Mouse (Mus musculus) hindbrain, embryonic 11.5 days (tissue): ENCODE measurements around the gene Celf2. TPM values are rescaled to one million over a fixed set of nuclear protein-coding genes. Genes with fewer than 3 reads are reported as not detected.

Experiments used
- ATAC-seq: fragments of 200-750 bp; cut with Nextera tagmentation; 2 replicates; pipeline ENCODE4 v1.8.0; 2017; ENCODE audit warnings: mild to moderate bottlenecking, moderate TSS enrichment, moderate library complexity; ENCODE audit not compliant: low FRiP score
- DNase-seq: peaks from one replicate; pipeline ENCODE4 v3.0.0-alpha.2; 2015; ENCODE audit warnings: low spot score
- H3K27ac ChIP-seq: fragments of 300-500 bp; sonication (generic); 2 replicates; pipeline ENCODE4 v1.5.1; 2014; ENCODE audit warnings: mild to moderate bottlenecking, low read depth, low read length
- H3K27me3 ChIP-seq: fragments of 300-500 bp; sonication (generic); 2 replicates; pipeline ENCODE4 v1.6.1; 2014; ENCODE audit warnings: mild to moderate bottlenecking, low read length, moderate library complexity, mixed read lengths; ENCODE audit not compliant: control insufficient read depth, insufficient read depth
- H3K36me3 ChIP-seq: fragments of 300-500 bp; sonication (generic); 2 replicates; pipeline ENCODE4 v1.6.1; 2014; ENCODE audit warnings: mild to moderate bottlenecking, low read length, moderate library complexity, mixed read lengths; ENCODE audit not compliant: control insufficient read depth, insufficient read depth
- H3K4me1 ChIP-seq: fragments of 300-500 bp; sonication (generic); replicated peaks from 2 replicates; pipeline ENCODE4 v1.6.1; 2014; ENCODE audit warnings: low read length, mixed read lengths; ENCODE audit not compliant: control insufficient read depth, insufficient read depth
- H3K4me2 ChIP-seq: fragments of 300-500 bp; sonication (generic); replicated peaks from 2 replicates; pipeline ENCODE4 v1.6.1; 2014; ENCODE audit warnings: mild to moderate bottlenecking, low read depth, low read length
- H3K4me3 ChIP-seq: fragments of 300-500 bp; sonication (generic); 2 replicates; pipeline ENCODE4 v1.5.1; 2014; ENCODE audit warnings: low read depth, low read length
- H3K9ac ChIP-seq: fragments of 300-500 bp; sonication (generic); 2 replicates; pipeline ENCODE4 v1.6.1; 2014; ENCODE audit warnings: low read depth, low read length
- H3K9me3 ChIP-seq: fragments of 300-500 bp; sonication (generic); 2 replicates; pipeline ENCODE4 v1.6.1; 2016; ENCODE audit warnings: low read length; ENCODE audit not compliant: control insufficient read depth
- WGBS: fragments of 180-500 bp; shearing (Covaris S2); extraction: QIAGEN DNeasy Blood & Tissue Kit; methylation state at CpG from one replicate; pipeline ENCODE4 v1.1.7; 2014; 5-methylcytosine and 5-hydroxymethylcytosine counted together
- polyA plus RNA-seq: library from polyadenylated mRNA; unstranded; fragments of >200 nt; fragmentation: Nextera tagmentation; extraction: Ambion mirVana; gene quantifications from 2 replicates; pipeline ENCODE4 v1.2.1, GENCODE M21; 2014

Celf2 gene
- polyA plus RNA-seq, 1 experiment from 2014 or later = 82.4 TPM

DNA sequence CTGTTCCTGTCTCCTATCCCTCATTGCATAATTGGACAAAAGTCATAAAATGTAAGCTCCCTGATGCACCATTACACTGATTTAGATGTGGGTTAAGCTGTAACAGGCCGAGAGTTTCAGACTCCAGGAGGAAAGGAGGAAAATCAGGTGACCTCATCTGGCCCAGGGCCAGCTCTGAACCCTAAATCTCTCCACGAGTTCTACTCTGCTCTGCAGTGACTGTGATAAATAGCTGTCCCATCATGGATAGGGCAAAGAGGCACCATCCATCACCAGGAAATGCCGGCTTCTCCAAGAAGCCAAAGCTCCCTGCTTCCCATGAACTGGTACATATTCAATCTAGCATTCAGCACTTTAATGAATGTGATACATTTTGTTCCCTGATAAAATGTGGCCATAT lies 439.9 kb downstream of the Celf2 start:
- Histone ChIP-seq H3K4me3 (no peak overlapping the region), H3K4me1 (no peaks in the 10 kb centered on the region), H3K9me3 (no peaks in the 10 kb centered on the region), H3K9ac (no peak overlapping the region), H3K4me2 (no peak overlapping the region), H3K36me3 (no peaks in the 10 kb centered on the region), H3K27ac (no peak overlapping the region), H3K27me3 (no peaks in the 10 kb centered on the region)
- DNase-seq = no peak
- WGBS = 47% methylated on average over 3 of the region's 3 CpGs
- no peak for ATAC-seq

DNA sequence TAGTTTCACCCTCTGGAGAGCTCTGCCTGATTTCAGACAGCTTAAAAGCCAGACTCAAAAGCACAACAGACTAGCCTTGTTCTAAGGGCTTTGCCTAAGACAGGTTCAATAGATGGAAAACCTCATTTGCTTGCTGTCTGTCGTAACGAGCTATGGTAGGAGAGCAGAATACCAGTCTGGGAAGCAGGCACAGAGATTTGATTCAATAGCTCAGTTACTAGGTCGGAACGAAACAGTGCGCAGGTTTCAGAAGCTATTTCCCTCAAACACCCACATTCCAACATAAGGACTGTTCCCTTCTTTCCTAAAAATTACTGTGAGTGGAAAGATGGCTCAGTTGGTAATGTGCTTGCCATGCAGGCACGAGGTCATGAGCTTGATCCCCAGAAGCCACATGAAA lies 441.1 kb downstream of the Celf2 start:
- no peak overlapping the region for H3K4me3 ChIP-seq
- H3K4me1 ChIP-seq = no peaks in the 10 kb centered on the region
- H3K9ac ChIP-seq = no peak overlapping the region
- no peaks in the 10 kb centered on the region for H3K9me3 ChIP-seq
- DNase-seq (no peak), ATAC-seq (no peak)
- H3K4me2 ChIP-seq = no peak overlapping the region
- no peaks in the 10 kb centered on the region for H3K36me3 ChIP-seq
- no peak overlapping the region for H3K27ac ChIP-seq
- no peaks in the 10 kb centered on the region for H3K27me3 ChIP-seq
- WGBS = 91% methylated on average over 6 of the region's 6 CpGs

DNA sequence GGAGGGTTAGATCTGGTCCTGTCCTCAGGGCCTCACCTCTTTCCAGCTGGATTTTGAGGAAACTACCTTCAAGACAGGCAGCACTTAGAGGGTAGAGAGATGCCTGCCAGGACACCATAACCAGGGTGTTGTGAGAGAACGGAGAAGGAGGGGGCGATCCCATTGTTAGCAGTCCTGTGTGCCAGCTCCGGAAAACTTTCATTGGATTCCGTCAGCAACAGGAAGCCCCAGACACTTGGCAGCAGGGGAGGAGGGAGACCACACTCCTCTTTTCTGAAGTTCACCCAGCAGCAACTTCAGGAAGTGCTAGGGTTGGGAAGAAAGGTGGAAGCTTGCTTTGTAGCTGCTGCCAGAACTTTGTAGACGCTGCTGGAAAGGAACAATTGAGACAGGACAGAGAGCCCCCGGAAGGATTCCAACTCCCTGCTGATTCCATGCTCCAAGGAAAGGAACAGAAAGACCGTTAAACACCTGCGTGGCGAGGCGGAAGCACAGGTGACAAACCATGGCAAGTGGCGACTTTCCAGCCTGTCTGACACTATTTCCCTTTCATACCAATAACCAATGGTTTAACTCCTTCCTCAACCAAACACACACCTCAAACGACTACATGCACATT lies 445.7 kb downstream of the Celf2 start:
- H3K9ac ChIP-seq = no peak overlapping the region
- peak; percentile 25; the same call in 1 of the 2 replicates for ATAC-seq
- H3K27me3 ChIP-seq = no peaks in the 10 kb centered on the region
- 25% methylated on average over 12 of the region's 12 CpGs for WGBS
- H3K4me2 ChIP-seq = peak overlapping the region; percentile 6; the same call in 1 of the 2 replicates
- H3K9me3 ChIP-seq = no peaks in the 10 kb centered on the region
- no peaks in the 10 kb centered on the region for H3K36me3 ChIP-seq
- H3K27ac ChIP-seq = no peak overlapping the region
- no peak overlapping the region for H3K4me3 ChIP-seq
- peak; percentile 42 for DNase-seq
- no peaks in the 10 kb centered on the region for H3K4me1 ChIP-seq

DNA sequence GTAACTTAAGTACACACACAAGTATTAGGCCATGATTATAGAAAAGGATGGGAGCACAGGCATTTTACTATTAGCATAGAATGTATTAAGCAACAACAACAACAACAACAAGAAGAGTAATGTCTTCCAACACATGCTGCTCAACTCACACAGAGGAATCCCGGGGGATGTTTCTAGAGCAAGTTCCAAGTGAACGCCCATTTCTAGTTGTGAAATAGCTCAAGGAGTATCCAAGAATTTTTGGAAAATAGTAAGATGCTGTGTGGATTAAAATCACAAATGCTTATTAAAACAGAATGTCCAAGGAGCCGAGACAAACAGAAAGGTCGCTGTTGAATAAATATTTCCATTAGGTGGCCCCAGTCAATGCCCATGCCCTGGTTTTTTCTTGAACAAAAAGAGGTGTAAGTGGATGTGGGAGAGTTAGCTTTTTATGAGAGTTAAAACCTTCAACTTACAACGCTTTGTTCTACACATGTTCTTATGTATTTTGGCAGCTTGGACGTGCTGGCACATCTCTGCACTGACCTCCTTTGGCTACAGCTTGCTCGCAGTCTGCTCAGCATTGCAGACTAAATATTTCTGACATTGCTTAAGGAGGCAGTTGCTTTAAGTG lies 448.8 kb downstream of the Celf2 start:
- H3K9me3 ChIP-seq = no peaks in the 10 kb centered on the region
- no peak overlapping the region for H3K4me2 ChIP-seq
- no peak for ATAC-seq
- no peak overlapping the region for H3K9ac ChIP-seq
- no peak overlapping the region for H3K27ac ChIP-seq
- no peaks in the 10 kb centered on the region for H3K4me1 ChIP-seq
- no peak for DNase-seq
- no peaks in the 10 kb centered on the region for H3K27me3 ChIP-seq
- no peak overlapping the region for H3K4me3 ChIP-seq
- WGBS = 83% methylated on average over 7 of the region's 7 CpGs
- H3K36me3 ChIP-seq = no peaks in the 10 kb centered on the region

DNA sequence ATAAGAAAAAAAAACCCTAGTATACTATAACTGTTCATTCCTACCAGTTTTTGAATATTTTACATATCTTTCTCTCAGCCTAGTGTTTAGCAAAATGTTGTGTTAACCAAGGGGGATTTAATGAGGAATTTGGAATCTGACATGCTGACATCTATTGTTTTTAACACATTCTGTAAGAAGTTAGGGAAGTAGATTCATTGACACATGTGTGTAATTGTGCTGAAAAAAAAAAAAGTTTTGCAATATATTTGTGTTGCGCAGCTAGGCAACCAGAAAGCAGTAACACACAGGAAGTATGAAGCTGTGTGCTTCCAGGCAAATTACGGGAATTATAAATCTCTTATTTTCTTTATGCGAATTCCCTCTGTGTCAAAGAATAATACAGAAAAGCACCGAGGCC lies 453.0 kb downstream of the Celf2 start:
- DNase-seq = no peak

DNA sequence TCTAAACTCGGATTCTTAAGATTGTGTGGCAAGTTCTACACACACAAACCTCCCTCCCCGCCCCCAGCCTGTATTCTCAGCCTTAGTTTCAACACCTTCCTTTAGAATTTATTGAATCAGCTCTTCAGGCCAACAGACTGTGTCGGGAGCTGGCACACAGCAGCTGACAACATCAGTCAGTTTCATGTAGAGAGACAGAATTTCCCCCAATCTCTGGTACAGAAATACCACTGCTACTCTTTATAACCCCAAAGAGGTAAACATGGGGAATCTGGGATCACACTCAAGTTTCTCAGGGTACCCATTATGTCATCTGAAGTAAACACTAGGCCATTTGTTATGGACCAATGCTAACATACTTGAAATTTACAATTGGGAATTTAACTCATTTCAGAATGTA lies 453.4 kb downstream of the Celf2 start:
- Histone ChIP-seq H3K4me3 (no peak overlapping the region), H3K9me3 (no peaks in the 10 kb centered on the region), H3K36me3 (no peaks in the 10 kb centered on the region), H3K4me1 (no peaks in the 10 kb centered on the region), H3K27ac (no peak overlapping the region), H3K27me3 (no peaks in the 10 kb centered on the region), H3K4me2 (no peak overlapping the region), H3K9ac (no peak overlapping the region)
- no peak for ATAC-seq
- WGBS = 59% methylated on average over 3 of the region's 3 CpGs
- no peak for DNase-seq

More for the DNA sequence above, 453.0 kb downstream of the Celf2 start:
- no peak for ATAC-seq
- H3K4me3 ChIP-seq = no peak overlapping the region
- no peaks in the 10 kb centered on the region for H3K4me1 ChIP-seq
- H3K27me3 ChIP-seq = no peaks in the 10 kb centered on the region
- no peaks in the 10 kb centered on the region for H3K9me3 ChIP-seq
- no peak overlapping the region for H3K27ac ChIP-seq
- no peak overlapping the region for H3K4me2 ChIP-seq
- WGBS = 86% methylated on average over 4 of the region's 4 CpGs
- no peak overlapping the region for H3K9ac ChIP-seq
- no peaks in the 10 kb centered on the region for H3K36me3 ChIP-seq

DNA sequence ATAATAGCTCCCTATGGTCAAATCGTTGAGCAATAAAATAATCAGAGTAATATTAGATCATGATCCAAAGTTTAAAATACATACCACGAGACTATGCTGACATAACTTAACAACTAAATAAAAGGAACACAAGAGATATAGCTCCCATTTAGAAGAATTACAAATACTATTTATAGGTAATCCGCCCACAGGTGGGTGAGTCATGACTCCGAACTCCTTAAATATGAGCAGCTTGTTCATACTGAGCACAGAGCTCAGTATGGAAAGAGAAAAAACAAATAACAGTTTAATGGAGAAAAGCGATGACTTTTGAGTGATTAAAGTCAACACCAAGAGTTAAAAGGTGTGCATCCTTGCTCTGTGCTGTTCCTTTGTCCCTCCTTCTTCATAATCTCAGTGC lies 458.3 kb downstream of the Celf2 start:
- Histone ChIP-seq H3K27ac (no peak overlapping the region), H3K4me2 (no peak overlapping the region), H3K4me1 (no peaks in the 10 kb centered on the region), H3K27me3 (no peaks in the 10 kb centered on the region), H3K36me3 (no peaks in the 10 kb centered on the region), H3K9ac (no peak overlapping the region), H3K4me3 (no peak overlapping the region), H3K9me3 (no peaks in the 10 kb centered on the region)
- ATAC-seq (no peak), DNase-seq (no peak)
- 95% methylated on average over 5 of the region's 5 CpGs for WGBS

DNA sequence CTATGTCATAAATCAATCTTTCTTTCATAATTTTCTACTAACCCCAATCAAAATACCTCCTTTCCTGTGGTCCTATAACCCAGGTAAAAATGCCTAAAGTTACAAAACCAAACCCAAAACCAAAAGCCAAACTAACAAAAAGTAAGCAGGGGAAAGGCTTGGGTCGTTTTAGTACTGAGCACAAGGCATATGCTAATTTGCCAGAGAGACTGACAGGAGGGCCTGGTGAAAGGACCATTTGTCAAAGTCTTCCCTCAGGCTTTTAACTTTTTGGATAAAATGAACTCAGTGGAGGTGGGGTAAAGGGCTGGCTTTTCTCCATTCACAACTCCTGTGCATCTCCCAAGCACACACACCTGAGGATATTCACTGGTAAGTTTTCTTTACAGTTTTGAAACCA lies 463.2 kb downstream of the Celf2 start:
- H3K27me3 ChIP-seq = no peaks in the 10 kb centered on the region
- H3K4me1 ChIP-seq = no peaks in the 10 kb centered on the region
- H3K4me3 ChIP-seq = no peak overlapping the region
- DNase-seq (no peak), ATAC-seq (no peak)
- H3K27ac ChIP-seq = no peak overlapping the region
- no peak overlapping the region for H3K9ac ChIP-seq
- H3K4me2 ChIP-seq = no peak overlapping the region
- WGBS = 0% methylated on average over 1 of the region's 1 CpGs
- H3K36me3 ChIP-seq = no peaks in the 10 kb centered on the region
- H3K9me3 ChIP-seq = no peaks in the 10 kb centered on the region

DNA sequence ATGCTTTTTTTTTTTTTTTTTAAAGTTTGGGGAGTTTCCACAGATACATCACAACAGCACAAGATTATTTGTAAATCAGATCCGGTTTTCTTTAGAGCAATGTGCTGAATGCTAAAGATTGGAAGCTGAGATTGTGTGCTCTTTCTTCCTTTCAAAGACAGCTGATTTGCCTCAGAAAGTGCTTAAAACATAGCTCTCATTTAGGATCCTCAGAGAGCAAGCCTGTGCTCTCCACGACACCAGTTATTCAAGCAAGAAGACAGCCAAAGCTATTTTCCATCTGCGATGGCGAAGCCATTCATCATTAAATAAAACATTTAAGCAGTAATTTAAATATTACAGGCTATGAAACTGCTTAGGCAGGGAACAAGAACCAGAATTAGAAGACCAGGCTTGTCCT lies 463.8 kb downstream of the Celf2 start:
- H3K27ac ChIP-seq = no peak overlapping the region
- H3K36me3 ChIP-seq = no peaks in the 10 kb centered on the region
- no peak for DNase-seq
- H3K27me3 ChIP-seq = no peaks in the 10 kb centered on the region
- no peak for ATAC-seq
- H3K9me3 ChIP-seq = no peaks in the 10 kb centered on the region
- H3K4me1 ChIP-seq = no peaks in the 10 kb centered on the region
- H3K9ac ChIP-seq = no peak overlapping the region
- H3K4me3 ChIP-seq = no peak overlapping the region
- 57% methylated on average over 4 of the region's 4 CpGs for WGBS
- no peak overlapping the region for H3K4me2 ChIP-seq
